Mouse (Mus musculus): Measurements from ENCODE around the gene Utp11. TPM values are rescaled to one million over a fixed set of nuclear protein-coding genes. Genes with fewer than 3 reads are reported as not detected.

Utp11 gene
- polyA plus RNA-seq, 1 experiment from 2014 or later: 86.4 TPM

DNA sequence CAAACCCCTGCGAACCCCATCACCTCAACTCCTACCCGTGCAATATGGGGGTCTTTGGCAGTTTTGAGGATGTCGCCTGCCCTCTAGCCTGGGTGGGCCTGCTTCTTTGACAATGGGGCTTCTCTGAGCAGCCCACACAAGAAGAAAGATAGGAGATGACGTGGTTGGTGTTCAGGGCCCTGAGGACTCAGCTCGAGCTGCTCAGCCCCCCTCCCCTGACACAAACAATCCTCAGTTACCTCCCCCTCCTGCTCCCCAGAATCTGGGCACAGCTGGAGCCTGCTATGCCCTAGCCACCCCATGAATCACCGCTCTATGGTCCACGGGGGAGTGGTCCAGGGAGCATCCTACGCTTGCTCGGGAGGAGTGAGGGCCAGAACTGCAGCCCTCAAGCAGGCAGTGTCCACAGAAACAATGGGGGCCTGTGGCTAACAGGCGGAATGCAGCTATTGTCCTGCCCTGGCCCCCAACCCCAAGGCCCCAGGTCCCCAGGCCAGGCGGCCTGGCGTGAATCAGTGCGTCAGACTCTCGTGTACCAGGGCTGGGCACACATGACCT, 25.8 kb downstream of the Utp11 start:
- Histone ChIP-seq H3K9ac (no peak overlapping the region), H3K4me2 (replicated peaks) (no peak overlapping the region), H3K36me3 (no peaks in the 10 kb centered on the region), H3K4me1 (peaks cover 18% of the 10 kb centered on the region), H3K9me3 (no peaks in the 10 kb centered on the region), H3K27me3 (peaks cover 65% of the 10 kb centered on the region), H3K4me3 (no peak overlapping the region), H3K27ac (no peak overlapping the region)
- no peak for ATAC-seq (ENCODE audit: insufficient number of reproducible peaks, insufficient read depth, low FRiP score, low TSS enrichment)
- WGBS: 27% methylated on average over 14 of the region's 14 CpGs

DNA sequence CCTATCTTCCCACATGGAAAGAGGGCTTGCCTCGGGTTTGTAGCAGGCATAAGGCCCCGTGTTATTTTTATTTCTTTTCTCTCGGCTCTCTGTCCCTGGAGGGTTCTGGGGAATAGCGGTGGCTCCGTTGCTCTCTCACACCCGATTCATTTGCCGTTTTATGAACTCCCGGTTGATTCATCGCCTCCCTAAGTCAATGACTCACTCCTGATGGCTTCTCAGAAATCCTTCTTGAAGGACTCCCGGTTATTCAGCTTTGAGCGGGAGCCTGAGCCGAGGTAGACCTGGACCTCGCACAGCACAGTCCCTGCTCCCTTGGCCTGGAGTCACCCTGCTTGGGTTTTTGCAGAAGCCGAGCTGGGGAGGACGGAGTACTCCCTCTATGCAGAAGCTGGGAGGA, 28.8 kb downstream of the Utp11 start:
- WGBS: 72% methylated on average over 15 of the region's 15 CpGs
- no peak overlapping the region for H3K4me3 ChIP-seq
- peaks cover 4% of the 10 kb centered on the region; the same call in 1 of the 2 replicates for H3K4me1 ChIP-seq
- no peaks in the 10 kb centered on the region for H3K9me3 ChIP-seq
- no peak for ATAC-seq (ENCODE audit: insufficient number of reproducible peaks, insufficient read depth, low FRiP score, low TSS enrichment)
- peaks cover 66% of the 10 kb centered on the region for H3K27me3 ChIP-seq
- no peak overlapping the region for H3K4me2 ChIP-seq (replicated peaks)
- H3K36me3 ChIP-seq: no peaks in the 10 kb centered on the region
- no peak overlapping the region for H3K27ac ChIP-seq
- no peak overlapping the region for H3K9ac ChIP-seq

- 52% methylated on average over 9 of the region's 9 CpGs for WGBS
- Histone ChIP-seq H3K4me3 (no peak overlapping the region), H3K27me3 (peaks cover 70% of the 10 kb centered on the region), H3K4me2 (replicated peaks) (no peak overlapping the region), H3K4me1 (peaks cover 8% of the 10 kb centered on the region), H3K36me3 (no peaks in the 10 kb centered on the region), H3K9me3 (no peaks in the 10 kb centered on the region), H3K27ac (no peak overlapping the region), H3K9ac (no peak overlapping the region)
- no peak for ATAC-seq (ENCODE audit: insufficient number of reproducible peaks, insufficient read depth, low FRiP score, low TSS enrichment)
Measured at GRCm38 (mm10) chr4:124664185-124664584, 29.2 kb downstream of the Utp11 start.

DNA sequence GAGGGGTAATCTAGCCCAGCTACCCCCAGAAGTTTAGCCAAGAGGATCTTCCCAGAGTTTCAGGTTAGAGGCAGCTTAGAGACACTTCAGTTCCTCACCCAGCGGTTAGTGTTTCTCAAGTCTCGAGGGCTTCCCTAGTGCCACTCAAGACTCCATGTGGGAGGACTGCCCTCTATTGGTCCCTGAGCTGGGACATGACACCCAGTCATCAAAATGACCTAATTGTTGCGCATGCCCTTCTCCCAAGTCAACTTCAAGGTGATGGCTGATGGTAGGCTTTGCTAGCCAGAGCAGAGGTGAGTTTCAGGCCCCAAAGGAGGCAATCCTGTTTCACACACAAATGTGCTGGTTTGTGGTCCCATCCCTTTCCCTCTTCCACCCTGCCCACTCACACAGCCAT, 30.4 kb downstream of the Utp11 start:
- Histone ChIP-seq H3K4me3 (no peak overlapping the region), H3K4me2 (replicated peaks) (no peak overlapping the region), H3K27ac (no peak overlapping the region), H3K9me3 (no peaks in the 10 kb centered on the region), H3K4me1 (peaks cover 16% of the 10 kb centered on the region), H3K9ac (no peak overlapping the region), H3K36me3 (no peaks in the 10 kb centered on the region), H3K27me3 (peaks cover 74% of the 10 kb centered on the region)
- no peak for ATAC-seq (ENCODE audit: insufficient number of reproducible peaks, insufficient read depth, low FRiP score, low TSS enrichment)
- WGBS: 54% methylated on average over 3 of the region's 3 CpGs

- Histone ChIP-seq H3K4me2 (replicated peaks) (no peak overlapping the region), H3K4me3 (no peak overlapping the region), H3K4me1 (peaks cover 24% of the 10 kb centered on the region), H3K9ac (no peak overlapping the region), H3K9me3 (no peaks in the 10 kb centered on the region), H3K27ac (no peak overlapping the region), H3K36me3 (no peaks in the 10 kb centered on the region), H3K27me3 (peaks cover 81% of the 10 kb centered on the region)
- WGBS: 34% methylated on average over 3 of the region's 3 CpGs
- no peak for ATAC-seq (ENCODE audit: insufficient number of reproducible peaks, insufficient read depth, low FRiP score, low TSS enrichment)
Measured at GRCm38 (mm10) chr4:124660603-124661002, 32.8 kb downstream of the Utp11 start.

GRCm38 (mm10) chr4:124659251-124660217, 33.9 kb downstream of the Utp11 start:
- Histone ChIP-seq H3K4me2 (replicated peaks) (peak overlapping the region; percentile 97), H3K4me3 (peak overlapping the region; percentile 34), H3K9me3 (no peaks in the 10 kb centered on the region), H3K4me1 (peaks cover 24% of the 10 kb centered on the region), H3K36me3 (no peaks in the 10 kb centered on the region), H3K27me3 (peaks cover 87% of the 10 kb centered on the region), H3K9ac (peak overlapping the region; percentile 40), H3K27ac (no peak overlapping the region)
- ATAC-seq (ENCODE audit: insufficient number of reproducible peaks, insufficient read depth, low FRiP score, low TSS enrichment): no peak
- WGBS: under 1% methylated on average over 68 of the region's 68 CpGs

DNA sequence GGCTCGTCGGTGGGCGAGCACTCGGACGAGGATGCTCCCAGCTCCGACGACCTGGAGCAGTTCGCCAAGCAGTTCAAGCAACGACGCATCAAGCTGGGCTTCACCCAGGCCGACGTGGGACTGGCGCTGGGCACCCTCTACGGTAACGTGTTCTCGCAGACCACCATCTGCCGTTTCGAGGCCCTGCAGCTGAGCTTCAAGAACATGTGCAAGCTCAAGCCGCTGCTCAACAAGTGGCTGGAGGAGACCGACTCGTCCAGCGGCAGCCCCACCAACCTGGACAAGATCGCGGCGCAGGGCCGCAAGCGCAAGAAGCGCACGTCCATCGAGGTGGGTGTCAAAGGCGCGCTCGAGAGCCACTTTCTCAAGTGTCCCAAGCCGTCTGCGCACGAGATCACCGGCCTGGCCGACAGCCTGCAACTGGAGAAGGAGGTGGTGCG, 35.0 kb downstream of the Utp11 start:
- no peak overlapping the region for H3K9ac ChIP-seq
- peaks cover 88% of the 10 kb centered on the region for H3K27me3 ChIP-seq
- no peaks in the 10 kb centered on the region for H3K36me3 ChIP-seq
- no peak for ATAC-seq (ENCODE audit: insufficient number of reproducible peaks, insufficient read depth, low FRiP score, low TSS enrichment)
- H3K9me3 ChIP-seq: no peaks in the 10 kb centered on the region
- under 1% methylated on average over 37 of the region's 39 CpGs for WGBS
- H3K4me3 ChIP-seq: peak overlapping the region; percentile 65
- peak overlapping the region; percentile 97 for H3K4me2 ChIP-seq (replicated peaks)
- H3K27ac ChIP-seq: no peak overlapping the region
- H3K4me1 ChIP-seq: peaks cover 24% of the 10 kb centered on the region

- Histone ChIP-seq H3K9ac (peak overlapping the region; percentile 24), H3K9me3 (no peaks in the 10 kb centered on the region), H3K27ac (no peak overlapping the region), H3K4me1 (peaks cover 28% of the 10 kb centered on the region), H3K27me3 (peaks cover 88% of the 10 kb centered on the region), H3K4me3 (peak overlapping the region; percentile 65), H3K36me3 (no peaks in the 10 kb centered on the region), H3K4me2 (replicated peaks) (peak overlapping the region; percentile 97)
- 0 out of 2 replicates have a peak, but pooled peaks have one; percentile 11 for ATAC-seq (ENCODE audit: insufficient number of reproducible peaks, insufficient read depth, low FRiP score, low TSS enrichment)
- WGBS: 2% methylated on average over 38 of the region's 61 CpGs
Measured at GRCm38 (mm10) chr4:124657781-124658180, 35.6 kb downstream of the Utp11 start.

DNA sequence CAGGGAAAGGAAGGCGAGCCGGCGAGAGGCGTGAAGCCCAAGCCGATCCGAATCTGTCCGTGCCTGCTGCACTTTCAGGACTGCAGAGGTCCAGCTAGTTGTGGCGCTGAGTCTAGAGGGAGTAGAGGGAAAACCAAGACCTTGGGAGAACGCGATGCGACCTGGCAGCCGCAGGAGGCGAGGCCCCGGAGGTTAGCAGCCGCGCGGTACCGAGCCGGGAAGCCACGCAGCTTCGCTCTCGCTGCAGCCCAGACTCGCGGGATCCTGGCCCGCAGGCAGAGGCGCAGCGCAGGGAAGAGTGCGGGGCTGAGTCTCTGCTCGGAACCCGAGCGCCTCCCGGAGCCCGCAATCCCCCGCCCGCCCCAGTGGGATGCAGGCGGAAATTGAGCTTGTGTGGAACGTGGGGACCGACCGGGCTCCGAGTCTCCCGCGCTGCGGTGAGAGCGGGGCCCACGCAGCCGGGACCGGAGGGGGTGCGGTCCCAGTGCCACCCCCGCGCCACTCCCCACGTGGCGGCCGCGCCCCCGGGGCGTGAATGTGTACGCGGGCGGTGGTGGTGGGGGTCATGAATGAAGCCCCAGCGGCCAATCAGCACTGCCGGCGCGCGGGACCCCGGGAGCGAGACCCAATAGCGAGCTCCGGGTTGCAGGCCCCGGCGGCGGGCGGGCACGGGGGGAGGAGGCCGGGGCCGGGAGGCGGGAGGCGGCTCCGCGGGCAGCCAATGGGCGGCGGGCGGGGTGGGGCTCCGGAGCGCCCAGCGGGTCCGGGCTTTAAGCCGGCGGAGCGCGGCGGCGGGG, 36.3 kb downstream of the Utp11 start:
- Histone ChIP-seq H3K9me3 (no peaks in the 10 kb centered on the region), H3K27me3 (peaks cover 84% of the 10 kb centered on the region), H3K4me1 (peaks cover 34% of the 10 kb centered on the region), H3K36me3 (no peaks in the 10 kb centered on the region), H3K4me3 (peak overlapping the region; percentile 65), H3K9ac (peak overlapping the region; percentile 49), H3K4me2 (replicated peaks) (peak overlapping the region; percentile 97), H3K27ac (no peak overlapping the region)
- ATAC-seq (ENCODE audit: insufficient number of reproducible peaks, insufficient read depth, low FRiP score, low TSS enrichment): peak; percentile 90
- under 1% methylated on average over 91 of the region's 92 CpGs for WGBS

- 0 out of 2 replicates have a peak, but pooled peaks have one; percentile 1 for ATAC-seq (ENCODE audit: insufficient number of reproducible peaks, insufficient read depth, low FRiP score, low TSS enrichment)
- WGBS: under 1% methylated on average over 15 of the region's 15 CpGs
- Histone ChIP-seq H3K9ac (peak within 1 kb of the TSS; percentile 49), H3K36me3 (no peaks in the 10 kb centered on the region), H3K27me3 (peaks cover 78% of the 10 kb centered on the region), H3K4me1 (peaks cover 34% of the 10 kb centered on the region), H3K9me3 (no peaks in the 10 kb centered on the region), H3K27ac (no peak within 1 kb of the TSS), H3K4me2 (replicated peaks) (peak within 1 kb of the TSS; percentile 97), H3K4me3 (peak within 1 kb of the TSS; percentile 65)
Measured at GRCm38 (mm10) chr4:124656518-124656853, 36.9 kb downstream of the Utp11 start, which contains the start of gene Pou3f1. Gene Pou3f1, plus strand, starts transcription at chr4:124656807.

DNA sequence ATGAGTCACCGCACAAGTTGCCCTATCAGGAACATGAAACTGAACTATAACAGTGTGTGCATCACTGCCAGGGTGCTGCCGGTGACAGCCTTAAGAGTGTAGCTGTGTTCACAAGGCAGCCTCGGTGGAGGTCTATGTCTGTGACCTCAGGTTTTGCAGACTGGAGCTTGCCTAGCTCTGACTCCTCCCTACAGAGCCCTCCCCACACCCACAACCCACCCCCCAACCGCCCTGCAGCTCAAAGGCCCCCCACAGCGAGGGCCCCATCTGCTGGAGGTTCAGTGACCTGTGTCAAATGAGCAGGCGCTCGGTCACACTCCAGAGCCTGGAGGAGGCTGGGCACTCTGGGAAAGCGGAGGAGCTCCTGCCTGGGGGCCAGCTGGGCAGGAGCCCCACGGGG, 40.5 kb downstream of the Utp11 start:
- WGBS: 2% methylated on average over 9 of the region's 9 CpGs
- ATAC-seq (ENCODE audit: insufficient number of reproducible peaks, insufficient read depth, low FRiP score, low TSS enrichment): no peak
- Histone ChIP-seq H3K9ac (no peak overlapping the region), H3K27ac (no peak overlapping the region), H3K4me3 (no peak overlapping the region), H3K9me3 (no peaks in the 10 kb centered on the region), H3K4me1 (peaks cover 26% of the 10 kb centered on the region), H3K36me3 (no peaks in the 10 kb centered on the region), H3K4me2 (replicated peaks) (0 out of 2 replicates have a peak overlapping the region, but pooled peaks have one; percentile 9), H3K27me3 (peaks cover 56% of the 10 kb centered on the region)

Measured in embryonic facial prominence, embryonic 12.5 days (tissue).